Mouse (Mus musculus): ENCODE data around the gene H1fx. TPM values are rescaled to one million over a fixed set of nuclear protein-coding genes. Genes with fewer than 3 reads are reported as not detected.
A peak's percentile ranks its signal among the peaks of the same experiment; 100 is the strongest.
"Not testable (repeated sequence)": the region's sequence is repeated elsewhere in the genome, so short reads cannot be mapped to it uniquely, and the experiment has no call there.

H1fx gene
- polyA plus RNA-seq, 1 experiment, result 84.3 TPM

GRCm38 (mm10) chr6:87982506-87982905, 1.1 kb upstream of the H1fx start:
- H3K79me2 ChIP-seq (ENCODE audit: control insufficient read depth, insufficient read depth), result no peaks in the 10 kb centered on the region
- no peak for TF ChIP-seq POLR2AphosphoS2 (IDR thresholded peaks at IDR 0.05; ENCODE audit: insufficient read length, low read depth)
- TF ChIP-seq MAX (IDR thresholded peaks at IDR 0.05; ENCODE audit: low read depth), result no peak
- TF ChIP-seq CEBPB (IDR thresholded peaks at IDR 0.05; ENCODE audit: insufficient read depth, poor library complexity, severe bottlenecking), result no peak
- TF ChIP-seq REST (IDR thresholded peaks at IDR 0.05; ENCODE audit: insufficient read depth, insufficient read length), result no peak
- TF ChIP-seq TCF12 (IDR thresholded peaks at IDR 0.05; ENCODE audit: insufficient read depth, poor library complexity, severe bottlenecking), result no peak
- no peak for TF ChIP-seq USF1 (IDR thresholded peaks at IDR 0.05; ENCODE audit: low read depth)
- TF ChIP-seq MYOD1 (IDR thresholded peaks at IDR 0.05; ENCODE audit: control insufficient read depth in 1 of 3, insufficient read length in 2 of 3, low read depth in 2 of 3), result no peak
- no peak for TF ChIP-seq POLR2A (IDR thresholded peaks at IDR 0.05; ENCODE audit: insufficient read length, low read depth)
- no peak for TF ChIP-seq SRF (IDR thresholded peaks at IDR 0.05; ENCODE audit: control insufficient read depth, insufficient read length, low read depth)
- no peak for TF ChIP-seq E2F4 (IDR thresholded peaks at IDR 0.05; ENCODE audit: insufficient read depth)
- no peak for TF ChIP-seq TCF3 (IDR thresholded peaks at IDR 0.05; ENCODE audit: insufficient read length, low read depth)
- no peak for TF ChIP-seq MYOG (IDR thresholded peaks at IDR 0.05; ENCODE audit: control insufficient read depth in 1 of 3, insufficient read depth in 1 of 3, insufficient read length in 2 of 3, low read depth in 2 of 3)
- H3K4me3 ChIP-seq, result peak overlapping the region; percentile 58

GRCm38 (mm10) chr6:87981030-87981485, 379 bp downstream of the H1fx start:
- Histone ChIP-seq H3K79me2 (ENCODE audit: control insufficient read depth, insufficient read depth) (no peaks in the 10 kb centered on the region), H3ac (ENCODE audit: control insufficient read depth, insufficient read length) (peak overlapping the region; percentile 66), H3K36me3 (ENCODE audit: control insufficient read depth, insufficient read depth) (no peaks in the 10 kb centered on the region), H3K4me2 (ENCODE audit: low read depth) (peak overlapping the region; percentile 75), H3K4me3 (peak overlapping the region; percentile 58), H3K27me3 (ENCODE audit: control insufficient read depth, insufficient read depth, insufficient read length) (no peaks in the 10 kb centered on the region)
- TF ChIP-seq MYOG (IDR thresholded peaks at IDR 0.05; ENCODE audit: control insufficient read depth in 1 of 3, insufficient read depth in 1 of 3, insufficient read length in 2 of 3, low read depth in 2 of 3), result peak in 2 of 3 experiments; percentile 1 to 13
- TF ChIP-seq POLR2A (IDR thresholded peaks at IDR 0.05; ENCODE audit: insufficient read length, low read depth), result peak; percentile 55
- no peak for TF ChIP-seq REST (IDR thresholded peaks at IDR 0.05; ENCODE audit: insufficient read depth, insufficient read length)
- TF ChIP-seq SRF (IDR thresholded peaks at IDR 0.05; ENCODE audit: control insufficient read depth, insufficient read length, low read depth), result no peak
- no peak for TF ChIP-seq USF1 (IDR thresholded peaks at IDR 0.05; ENCODE audit: low read depth)
- no peak for TF ChIP-seq CEBPB (IDR thresholded peaks at IDR 0.05; ENCODE audit: insufficient read depth, poor library complexity, severe bottlenecking)
- TF ChIP-seq TCF3 (IDR thresholded peaks at IDR 0.05; ENCODE audit: insufficient read length, low read depth), result no peak
- no peak for TF ChIP-seq MAX (IDR thresholded peaks at IDR 0.05; ENCODE audit: low read depth)
- TF ChIP-seq TCF12 (IDR thresholded peaks at IDR 0.05; ENCODE audit: insufficient read depth, poor library complexity, severe bottlenecking), result no peak
- no peak for TF ChIP-seq MYOD1 (IDR thresholded peaks at IDR 0.05; ENCODE audit: control insufficient read depth in 1 of 3, insufficient read length in 2 of 3, low read depth in 2 of 3)
- TF ChIP-seq E2F4 (IDR thresholded peaks at IDR 0.05; ENCODE audit: insufficient read depth), result no peak
- no peak for TF ChIP-seq POLR2AphosphoS2 (IDR thresholded peaks at IDR 0.05; ENCODE audit: insufficient read length, low read depth)

More at GRCm38 (mm10) chr6:87982506-87982905, 1.1 kb upstream of the H1fx start:
- Histone ChIP-seq H3K36me3 (ENCODE audit: control insufficient read depth, insufficient read depth) (no peaks in the 10 kb centered on the region), H3K4me2 (ENCODE audit: low read depth) (peak overlapping the region; percentile 82), H3ac (ENCODE audit: control insufficient read depth, insufficient read length) (no peak overlapping the region), H3K27me3 (ENCODE audit: control insufficient read depth, insufficient read depth, insufficient read length) (no peaks in the 10 kb centered on the region)

- Histone ChIP-seq H3K4me3 (peak overlapping the region; percentile 58), H3ac (ENCODE audit: control insufficient read depth, insufficient read length) (peak overlapping the region; percentile 66), H3K79me2 (ENCODE audit: control insufficient read depth, insufficient read depth) (no peaks in the 10 kb centered on the region), H3K27me3 (ENCODE audit: control insufficient read depth, insufficient read depth, insufficient read length) (no peaks in the 10 kb centered on the region), H3K36me3 (ENCODE audit: control insufficient read depth, insufficient read depth) (no peaks in the 10 kb centered on the region), H3K4me2 (ENCODE audit: low read depth) (peak overlapping the region; percentile 75)
- peak; percentile 43 for TF ChIP-seq POLR2A (IDR thresholded peaks at IDR 0.05; ENCODE audit: insufficient read length, low read depth)
- no peak for TF ChIP-seq USF1 (IDR thresholded peaks at IDR 0.05; ENCODE audit: low read depth)
- TF ChIP-seq POLR2AphosphoS2 (IDR thresholded peaks at IDR 0.05; ENCODE audit: insufficient read length, low read depth), result peak; percentile 33
These were observed 935 bp downstream of the H1fx start for GRCm38 (mm10) chr6:87980374-87981029.

- Histone ChIP-seq H3K36me3 (ENCODE audit: control insufficient read depth, insufficient read depth) (no peaks in the 10 kb centered on the region), H3K27me3 (ENCODE audit: control insufficient read depth, insufficient read depth, insufficient read length) (no peaks in the 10 kb centered on the region), H3K4me2 (ENCODE audit: low read depth) (peak overlapping the region; percentile 75), H3K4me3 (peak overlapping the region; percentile 58), H3ac (ENCODE audit: control insufficient read depth, insufficient read length) (no peak overlapping the region), H3K79me2 (ENCODE audit: control insufficient read depth, insufficient read depth) (no peaks in the 10 kb centered on the region)
- TF ChIP-seq REST (IDR thresholded peaks at IDR 0.05; ENCODE audit: insufficient read depth, insufficient read length) (no peak), SRF (IDR thresholded peaks at IDR 0.05; ENCODE audit: control insufficient read depth, insufficient read length, low read depth) (no peak), CEBPB (IDR thresholded peaks at IDR 0.05; ENCODE audit: insufficient read depth, poor library complexity, severe bottlenecking) (no peak), POLR2AphosphoS2 (IDR thresholded peaks at IDR 0.05; ENCODE audit: insufficient read length, low read depth) (peak; percentile 79), MYOG (IDR thresholded peaks at IDR 0.05; ENCODE audit: control insufficient read depth in 1 of 3, insufficient read depth in 1 of 3, insufficient read length in 2 of 3, low read depth in 2 of 3) (no peak), MAX (IDR thresholded peaks at IDR 0.05; ENCODE audit: low read depth) (no peak)
These were observed 1.7 kb downstream of the H1fx start for GRCm38 (mm10) chr6:87979728-87980127.

- H3K79me2 ChIP-seq (ENCODE audit: control insufficient read depth, insufficient read depth), result no peaks in the 10 kb centered on the region
- TF ChIP-seq MYOD1 (IDR thresholded peaks at IDR 0.05; ENCODE audit: control insufficient read depth in 1 of 3, insufficient read length in 2 of 3, low read depth in 2 of 3), result no peak
- no peak for TF ChIP-seq CEBPB (IDR thresholded peaks at IDR 0.05; ENCODE audit: insufficient read depth, poor library complexity, severe bottlenecking)
- TF ChIP-seq SRF (IDR thresholded peaks at IDR 0.05; ENCODE audit: control insufficient read depth, insufficient read length, low read depth), result no peak
- no peak for TF ChIP-seq E2F4 (IDR thresholded peaks at IDR 0.05; ENCODE audit: insufficient read depth)
- TF ChIP-seq USF1 (IDR thresholded peaks at IDR 0.05; ENCODE audit: low read depth), result no peak
- TF ChIP-seq TCF3 (IDR thresholded peaks at IDR 0.05; ENCODE audit: insufficient read length, low read depth), result no peak
- TF ChIP-seq REST (IDR thresholded peaks at IDR 0.05; ENCODE audit: insufficient read depth, insufficient read length), result no peak
- TF ChIP-seq TCF12 (IDR thresholded peaks at IDR 0.05; ENCODE audit: insufficient read depth, poor library complexity, severe bottlenecking), result no peak
- no peak for TF ChIP-seq POLR2AphosphoS2 (IDR thresholded peaks at IDR 0.05; ENCODE audit: insufficient read length, low read depth)
- TF ChIP-seq MAX (IDR thresholded peaks at IDR 0.05; ENCODE audit: low read depth), result no peak
- TF ChIP-seq POLR2A (IDR thresholded peaks at IDR 0.05; ENCODE audit: insufficient read length, low read depth), result no peak
- TF ChIP-seq MYOG (IDR thresholded peaks at IDR 0.05; ENCODE audit: control insufficient read depth in 1 of 3, insufficient read depth in 1 of 3, insufficient read length in 2 of 3, low read depth in 2 of 3), result no peak
- H3ac ChIP-seq (ENCODE audit: control insufficient read depth, insufficient read length), result no peak overlapping the region
- H3K27me3 ChIP-seq (ENCODE audit: control insufficient read depth, insufficient read depth, insufficient read length), result no peaks in the 10 kb centered on the region
- no peak overlapping the region for H3K4me3 ChIP-seq
- no peak overlapping the region for H3K4me2 ChIP-seq (ENCODE audit: low read depth)
- H3K36me3 ChIP-seq (ENCODE audit: control insufficient read depth, insufficient read depth), result no peaks in the 10 kb centered on the region
These were observed 11.4 kb downstream of the H1fx start for GRCm38 (mm10) chr6:87970041-87970440.

- not testable (repeated sequence) for H3K4me3 ChIP-seq; H3K79me2 ChIP-seq (ENCODE audit: control insufficient read depth, insufficient read depth); H3K36me3 ChIP-seq (ENCODE audit: control insufficient read depth, insufficient read depth); H3ac ChIP-seq (ENCODE audit: control insufficient read depth, insufficient read length); H3K4me2 ChIP-seq (ENCODE audit: low read depth); H3K27me3 ChIP-seq (ENCODE audit: control insufficient read depth, insufficient read depth, insufficient read length)
These were observed 19.0 kb downstream of the H1fx start for GRCm38 (mm10) chr6:87962457-87962856.
